Mouse (Mus musculus) hindlimb bud, embryonic 11.5 days (tissue): Measurements from ENCODE around the gene Nfe2l1.
"Not testable (repeated sequence)": the region's sequence is repeated elsewhere in the genome, so short reads cannot be mapped to it uniquely, and the experiment has no call there.

Experiments
- DNase-seq: peaks from one replicate; pipeline ENCODE4 v3.0.0-alpha.2; 2012; ENCODE audit warnings: low read depth, low spot score; ENCODE audit errors: extremely low spot score

The Nfe2l1 gene

DNA sequence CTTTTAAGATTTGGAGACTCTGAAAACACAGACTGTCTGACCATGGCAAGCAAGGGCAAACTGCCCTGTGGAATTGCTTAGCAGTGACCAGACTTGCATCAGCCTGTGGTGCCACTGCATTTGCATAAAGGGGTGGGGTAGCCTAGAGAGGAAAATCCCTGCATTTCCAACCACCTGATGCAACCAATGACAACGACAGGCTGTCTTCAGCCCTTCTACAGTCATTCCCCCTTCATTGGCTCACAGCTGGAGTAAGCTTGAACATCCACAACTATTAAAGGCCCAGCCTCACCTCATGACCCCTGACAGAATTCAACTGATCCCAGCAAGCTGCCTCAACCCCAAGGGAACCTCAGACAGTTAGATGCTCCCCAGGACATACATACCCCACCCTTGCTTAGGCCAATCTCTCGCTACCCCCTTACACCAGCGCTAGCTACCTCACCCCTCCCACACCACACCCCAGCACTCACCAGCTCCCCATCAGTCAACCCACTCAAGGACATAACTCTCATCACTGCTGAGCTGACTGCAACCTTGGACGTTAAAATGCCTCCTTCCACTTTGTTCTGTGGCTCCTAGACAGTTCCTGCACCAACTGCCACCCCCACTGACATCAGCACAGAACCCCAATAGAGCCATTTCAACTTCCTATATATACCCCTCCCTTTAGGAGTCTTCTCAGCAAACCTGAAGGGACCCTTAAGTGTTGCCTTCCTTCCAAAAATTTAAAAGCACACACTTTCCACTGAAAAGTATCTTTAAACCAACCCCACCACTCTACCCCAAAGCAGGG is 6.9 kb downstream of the Nfe2l1 start:
- DNase-seq: no peak

DNA sequence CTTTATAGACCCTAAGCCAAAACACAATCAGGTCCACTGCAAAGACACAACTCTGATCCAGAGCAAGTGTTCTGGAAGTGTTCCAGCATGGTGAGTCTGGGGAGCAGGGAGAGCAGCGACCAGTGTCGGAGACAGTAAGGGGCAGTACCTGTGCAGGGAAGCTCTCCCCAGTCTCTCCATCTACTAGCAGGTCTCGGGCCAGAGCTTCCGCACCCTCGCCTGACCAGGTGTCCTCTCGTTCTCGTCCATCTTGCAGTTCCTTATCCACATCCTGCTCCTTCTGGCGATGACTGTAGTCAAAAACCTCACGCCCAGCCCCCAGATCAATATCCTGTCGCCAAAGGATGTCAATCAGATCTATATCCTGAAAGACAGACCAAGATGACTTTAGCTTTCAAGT is 7.8 kb downstream of the Nfe2l1 start:
- DNase-seq: no peak

DNA sequence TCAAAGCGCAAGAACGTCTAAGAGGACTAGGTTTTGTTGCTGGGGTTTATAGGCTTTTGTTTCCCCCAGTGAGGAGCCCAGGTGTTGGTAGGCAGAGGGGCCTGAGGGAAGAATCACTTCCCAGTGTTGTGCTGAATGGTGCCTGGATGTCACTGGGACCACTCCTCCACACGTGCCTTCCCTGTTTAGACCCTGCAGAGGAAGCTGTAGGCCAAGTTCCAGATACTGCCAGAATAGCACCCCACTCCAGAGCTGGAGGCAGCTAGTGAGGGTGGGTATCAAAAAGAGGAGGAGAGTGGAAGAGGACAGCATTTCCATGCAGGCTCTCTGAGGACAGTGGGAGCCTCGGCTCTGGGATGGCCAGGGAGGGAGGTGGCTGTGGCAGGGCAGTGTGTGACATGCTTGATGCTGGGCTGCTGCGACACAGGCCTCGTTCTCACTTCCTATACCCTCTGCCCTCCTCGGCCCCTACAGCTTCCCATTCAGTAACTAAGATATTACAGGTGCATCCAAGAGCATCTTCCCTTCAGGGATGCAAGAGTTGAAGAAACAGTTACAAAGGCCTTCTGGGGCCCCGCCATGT is 11.5 kb downstream of the Nfe2l1 start:
- no peak for DNase-seq

GRCm38 (mm10) chr11:96816979-96817378 is 12.8 kb downstream of the Nfe2l1 start:
- DNase-seq: no peak

- DNase-seq: no peak
Observed at GRCm38 (mm10) chr11:96816494-96816893, 13.3 kb downstream of the Nfe2l1 start.

GRCm38 (mm10) chr11:96815895-96816294 is 13.9 kb downstream of the Nfe2l1 start:
- no peak for DNase-seq

DNA sequence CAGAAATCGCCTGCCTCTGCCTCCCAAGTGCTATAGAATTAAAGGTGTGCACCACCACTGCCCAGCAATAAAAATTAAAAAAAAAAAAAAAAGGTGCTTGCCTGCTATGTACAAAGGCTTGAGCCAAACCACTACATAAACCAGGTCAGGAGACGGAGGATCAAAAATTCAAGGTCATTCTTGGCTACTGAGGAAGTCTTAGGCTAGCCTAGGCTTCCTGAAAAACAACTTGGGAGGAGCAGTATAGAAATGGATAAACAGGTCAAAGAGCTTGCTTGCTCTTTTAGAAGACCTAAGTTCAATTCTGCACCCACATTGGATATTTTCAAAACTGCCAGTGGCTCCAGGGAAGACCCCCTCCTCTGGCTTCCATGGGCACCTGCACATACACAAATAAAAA is 15.3 kb downstream of the Nfe2l1 start:
- DNase-seq: no peak

- DNase-seq: no peak
Observed at GRCm38 (mm10) chr11:96813920-96814319, 15.8 kb downstream of the Nfe2l1 start.

DNA sequence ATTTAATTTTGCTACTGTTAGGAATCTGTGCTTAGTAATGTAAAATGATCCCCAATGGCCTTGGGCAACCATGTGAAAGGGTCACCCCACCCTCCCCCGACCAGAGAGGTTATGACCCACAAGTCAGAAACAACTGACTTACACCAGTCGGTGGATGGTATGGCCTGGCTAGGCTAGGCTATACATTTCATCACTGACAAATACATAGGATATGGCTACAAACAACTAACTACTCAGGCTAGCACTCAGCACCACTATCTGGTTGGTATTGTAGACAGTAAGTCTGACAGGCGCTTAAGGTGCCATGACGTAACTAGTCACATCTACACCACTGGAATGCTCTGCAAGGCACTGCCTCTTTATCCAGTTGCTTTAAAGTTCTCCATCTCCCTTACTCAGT is 16.3 kb downstream of the Nfe2l1 start:
- DNase-seq: no peak

DNA sequence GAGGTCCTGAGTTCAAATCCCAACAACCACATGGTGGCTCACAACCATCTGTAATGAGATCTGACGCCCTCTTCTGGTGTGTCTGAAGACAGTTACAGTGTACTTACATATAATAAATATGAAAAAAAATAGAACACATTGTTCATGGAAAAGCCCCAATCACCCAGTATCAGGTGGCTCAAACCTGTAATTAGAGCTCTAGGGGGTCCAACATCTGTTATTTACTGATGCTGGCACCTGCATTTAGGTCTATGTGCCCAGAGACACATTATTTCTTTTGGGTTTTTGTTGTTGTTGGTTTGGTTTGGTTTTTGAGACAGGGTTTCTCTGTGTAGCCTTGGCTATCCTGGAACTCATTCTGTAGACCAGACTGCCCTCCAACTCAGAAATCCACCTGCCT is 18.6 kb downstream of the Nfe2l1 start:
- DNase-seq: not testable (repeated sequence)

- DNase-seq: no peak
Observed at GRCm38 (mm10) chr11:96809562-96810235, 20.1 kb downstream of the Nfe2l1 start.

DNA sequence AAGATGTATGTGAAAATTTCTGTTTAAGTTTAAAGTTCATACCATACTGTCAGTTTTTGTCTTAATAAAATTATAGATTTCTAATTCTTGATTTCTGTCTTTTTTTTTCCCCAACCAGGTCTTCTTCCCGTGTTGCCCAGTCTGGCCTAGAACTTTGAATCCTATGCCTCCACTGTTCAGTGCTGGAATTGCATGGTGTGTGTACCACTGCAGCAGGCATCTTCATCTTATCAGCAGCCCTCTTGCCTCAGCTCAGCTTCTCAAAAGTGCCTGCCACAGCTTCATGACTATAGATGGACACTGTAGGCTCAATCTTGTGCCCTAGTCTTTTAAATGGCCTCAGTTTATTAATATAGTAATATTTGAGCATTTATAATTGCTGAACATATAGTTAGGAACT is 21.7 kb downstream of the Nfe2l1 start:
- no peak for DNase-seq

DNA sequence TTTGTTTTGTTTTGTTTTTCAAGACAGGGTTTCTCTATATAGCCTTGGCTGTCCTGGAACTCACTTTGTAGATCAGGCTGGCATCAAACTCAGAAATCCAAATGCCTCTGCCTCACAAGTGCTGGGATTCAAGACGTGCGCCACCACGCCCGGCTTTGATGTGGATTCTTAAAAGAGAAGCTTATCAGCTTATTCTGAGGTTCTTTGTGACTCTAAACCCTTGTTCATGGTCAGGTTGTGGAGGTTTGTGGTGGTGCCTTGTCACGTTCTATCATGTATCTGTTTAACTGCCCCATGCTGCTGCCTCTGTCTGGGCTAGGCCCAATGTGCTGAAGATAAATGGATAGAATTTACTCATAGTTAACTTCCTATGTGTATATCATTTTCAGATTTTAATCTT is 24.2 kb downstream of the Nfe2l1 start:
- no peak for DNase-seq

- no peak for DNase-seq
Observed at GRCm38 (mm10) chr11:96799511-96799910, 30.3 kb downstream of the Nfe2l1 start.

GRCm38 (mm10) chr11:96796586-96796985 is 33.2 kb downstream of the Nfe2l1 start:
- no peak for DNase-seq

DNA sequence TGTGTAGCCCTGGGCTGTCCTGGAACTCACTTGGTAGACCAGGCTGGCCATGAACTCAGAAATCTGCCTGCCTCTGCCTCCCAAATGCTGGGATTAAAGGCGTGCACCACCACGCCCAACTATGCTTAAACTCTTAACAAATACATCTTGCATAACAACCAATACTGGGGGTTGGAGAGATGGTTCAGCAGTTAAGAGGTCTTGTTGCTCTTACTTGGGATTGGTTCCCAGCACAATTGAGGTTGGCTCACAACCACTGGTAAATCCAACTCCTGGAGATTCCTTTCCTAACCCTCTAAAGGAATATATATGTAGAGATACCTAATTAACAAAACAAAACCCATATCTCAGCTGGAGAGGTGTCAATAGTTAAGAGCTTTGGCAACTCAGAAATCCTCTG is 33.7 kb downstream of the Nfe2l1 start:
- no peak for DNase-seq

- no peak for DNase-seq
Observed at GRCm38 (mm10) chr11:96795491-96795890, 34.3 kb downstream of the Nfe2l1 start.

DNA sequence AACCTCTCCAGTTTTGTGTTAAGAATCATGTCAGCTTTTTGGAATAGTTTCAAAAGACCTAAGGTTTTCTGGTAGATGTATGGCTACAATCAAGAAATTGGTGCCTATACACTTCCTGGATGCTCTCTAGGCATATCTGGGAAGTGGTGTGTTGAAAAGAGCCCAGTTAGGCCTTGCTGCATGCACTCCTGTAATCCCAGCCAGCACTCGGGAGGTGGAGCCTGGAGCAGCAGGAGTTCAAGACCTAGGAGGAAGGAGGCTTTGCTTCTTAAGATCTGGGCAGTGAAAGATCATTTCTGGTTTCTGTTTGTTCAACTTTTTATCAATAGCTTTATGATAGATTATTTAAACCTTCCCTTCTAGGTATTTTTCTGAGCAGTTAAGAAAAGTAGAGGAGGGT is 39.1 kb downstream of the Nfe2l1 start:
- DNase-seq: no peak

DNA sequence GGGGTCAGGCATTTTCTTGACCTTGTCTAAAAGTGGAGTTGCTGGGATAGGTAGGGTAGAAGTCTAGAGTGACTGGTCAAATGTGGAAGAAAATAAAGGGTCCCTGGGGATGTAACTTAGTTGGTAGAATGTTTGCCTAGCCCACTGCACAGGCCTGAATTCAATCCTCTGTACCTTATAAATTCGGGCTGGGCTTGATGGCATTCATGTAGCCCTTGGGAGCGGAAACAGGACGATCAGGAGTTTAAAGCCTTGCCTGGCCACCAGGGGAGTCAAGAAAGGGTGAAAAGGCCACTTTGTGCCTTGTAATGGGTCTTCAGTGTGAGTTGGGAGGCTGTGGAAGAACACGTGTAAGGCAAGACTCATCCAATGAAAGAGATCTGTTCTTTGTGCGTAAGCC is 39.8 kb downstream of the Nfe2l1 start:
- DNase-seq: no peak

- DNase-seq: peak; percentile 56
Observed at GRCm38 (mm10) chr11:96788871-96789795, 40.6 kb downstream of the Nfe2l1 start, which contains the start of gene Cbx1. Cbx1 (plus strand) TSS chr11:96789127.
